Mouse (Mus musculus): Measurements from ENCODE around the gene Itgb5.

DNA sequence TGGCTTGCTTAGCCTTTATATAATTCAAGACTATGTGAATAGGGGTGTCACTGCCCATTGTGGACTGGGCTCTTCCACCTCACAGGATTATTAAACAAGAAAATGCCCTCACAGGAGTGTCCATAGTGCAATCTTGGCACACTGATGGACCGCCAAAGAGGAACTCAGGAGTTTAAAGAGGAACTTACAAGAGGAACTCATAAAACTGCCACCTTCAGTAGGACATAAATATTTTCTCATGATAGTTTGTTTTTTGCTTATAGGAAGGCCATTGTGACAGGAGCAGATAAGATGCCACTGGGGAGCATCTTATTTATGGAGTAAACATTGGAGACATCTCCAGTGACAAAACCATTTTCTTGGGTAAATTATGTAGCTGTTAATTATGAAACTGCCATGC is 125.3 kb downstream of the Itgb5 start:
- TF ChIP-seq POLR2A (IDR thresholded peaks at IDR 0.05; ENCODE audit: insufficient read depth, low read length): no peak
- TF ChIP-seq EP300 (IDR thresholded peaks at IDR 0.05; ENCODE audit: insufficient read depth, low read depth, low read length): no peak
- no peak for TF ChIP-seq CTCF (IDR thresholded peaks at IDR 0.05; ENCODE audit: low read depth, low read length)
